Mouse (Mus musculus) limb, embryonic 13.5 days (tissue): ENCODE measurements around the gene Rerg. TPM values are rescaled to one million over a fixed set of nuclear protein-coding genes. Genes with fewer than 3 reads are reported as not detected.
A peak's percentile ranks its signal among the peaks of the same experiment; 100 is the strongest.

Experiments
- ATAC-seq: fragments of 200-750 bp; cut with Nextera tagmentation; 2 replicates; pipeline ENCODE4 v1.8.0; 2017; ENCODE audit warnings: low read depth, moderate number of reproducible peaks, moderate TSS enrichment; ENCODE audit not compliant: low FRiP score
- H3K27ac ChIP-seq: fragments of 300-500 bp; sonication (generic); 2 replicates; pipeline ENCODE4 v1.5.1; 2015; ENCODE audit warnings: inconsistent platforms, mild to moderate bottlenecking, moderate library complexity
- H3K27me3 ChIP-seq: fragments of 300-500 bp; sonication (generic); 2 replicates; pipeline ENCODE4 v1.6.1; 2015; ENCODE audit warnings: mild to moderate bottlenecking, inconsistent platforms
- H3K36me3 ChIP-seq: fragments of 300-500 bp; sonication (generic); 2 replicates; pipeline ENCODE4 v1.6.1; 2015; ENCODE audit warnings: inconsistent platforms, mild to moderate bottlenecking, moderate library complexity
- H3K4me1 ChIP-seq: fragments of 300-500 bp; sonication (generic); 2 replicates; pipeline ENCODE4 v1.6.1; 2015; ENCODE audit warnings: inconsistent platforms
- H3K4me2 ChIP-seq: fragments of 300-500 bp; sonication (generic); replicated peaks from 2 replicates; pipeline ENCODE4 v1.6.1; 2015; ENCODE audit warnings: inconsistent platforms, mild to moderate bottlenecking, moderate library complexity
- H3K4me3 ChIP-seq: fragments of 300-500 bp; sonication (generic); 2 replicates; pipeline ENCODE4 v1.5.1; 2015; ENCODE audit warnings: moderate library complexity, mild to moderate bottlenecking, inconsistent platforms
- H3K9ac ChIP-seq: fragments of 300-500 bp; sonication (generic); 2 replicates; pipeline ENCODE4 v1.6.1; 2015; ENCODE audit warnings: mild to moderate bottlenecking, inconsistent platforms
- H3K9me3 ChIP-seq: fragments of 300-500 bp; sonication (generic); 2 replicates; pipeline ENCODE4 v1.6.1; 2016; ENCODE audit warnings: inconsistent platforms
- WGBS: fragments of 180-500 bp; shearing (Covaris S2); methylation state at CpG from one replicate; pipeline ENCODE4 v1.1.7; 2015; 5-methylcytosine and 5-hydroxymethylcytosine counted together
- polyA plus RNA-seq: library from polyadenylated mRNA; unstranded; fragments of >200 nt; fragmentation: Nextera tagmentation; extraction: Ambion mirVana; gene quantifications from 2 replicates; pipeline ENCODE4 v1.2.1, GENCODE M21; 2015

Rerg gene
- polyA plus RNA-seq, 1 experiment from 2014 or later, result 23.2 TPM

GRCm38 (mm10) chr6:137188375-137188926, 18.2 kb upstream of the Rerg start:
- H3K9ac ChIP-seq, result no peak overlapping the region
- no peaks in the 10 kb centered on the region for H3K9me3 ChIP-seq
- H3K4me2 ChIP-seq, result no peak overlapping the region
- H3K4me1 ChIP-seq, result no peaks in the 10 kb centered on the region
- H3K4me3 ChIP-seq, result no peak overlapping the region
- H3K27me3 ChIP-seq, result no peaks in the 10 kb centered on the region
- no peaks in the 10 kb centered on the region for H3K36me3 ChIP-seq
- WGBS, result 44% methylated on average over 10 of the region's 11 CpGs
- ATAC-seq, result no peak
- no peak overlapping the region for H3K27ac ChIP-seq

DNA sequence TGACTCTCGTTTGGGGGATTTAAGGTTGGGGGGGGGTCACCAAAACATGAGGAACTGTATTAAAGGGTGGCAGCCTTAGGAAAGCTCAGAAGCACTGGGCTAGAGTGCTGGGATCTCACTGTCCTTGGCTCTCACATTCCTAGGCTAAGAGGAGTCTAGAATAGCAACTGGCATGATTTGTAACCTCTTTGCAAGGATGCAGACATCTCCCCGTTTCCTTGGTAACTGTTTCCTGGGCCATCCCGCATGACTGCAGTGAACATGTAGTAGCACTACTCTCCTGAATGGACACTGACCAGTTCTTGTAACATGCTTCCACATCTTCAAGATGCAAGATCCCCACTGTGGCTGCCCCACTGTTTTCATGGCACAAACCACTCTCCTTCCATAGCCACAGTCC, 17.1 kb upstream of the Rerg start:
- WGBS, result 70% methylated on average over 3 of the region's 3 CpGs
- H3K4me1 ChIP-seq, result no peaks in the 10 kb centered on the region
- no peak overlapping the region for H3K27ac ChIP-seq
- ATAC-seq, result no peak
- H3K27me3 ChIP-seq, result no peaks in the 10 kb centered on the region
- no peak overlapping the region for H3K4me3 ChIP-seq
- no peak overlapping the region for H3K4me2 ChIP-seq
- no peaks in the 10 kb centered on the region for H3K9me3 ChIP-seq
- H3K36me3 ChIP-seq, result no peaks in the 10 kb centered on the region
- H3K9ac ChIP-seq, result no peak overlapping the region

DNA sequence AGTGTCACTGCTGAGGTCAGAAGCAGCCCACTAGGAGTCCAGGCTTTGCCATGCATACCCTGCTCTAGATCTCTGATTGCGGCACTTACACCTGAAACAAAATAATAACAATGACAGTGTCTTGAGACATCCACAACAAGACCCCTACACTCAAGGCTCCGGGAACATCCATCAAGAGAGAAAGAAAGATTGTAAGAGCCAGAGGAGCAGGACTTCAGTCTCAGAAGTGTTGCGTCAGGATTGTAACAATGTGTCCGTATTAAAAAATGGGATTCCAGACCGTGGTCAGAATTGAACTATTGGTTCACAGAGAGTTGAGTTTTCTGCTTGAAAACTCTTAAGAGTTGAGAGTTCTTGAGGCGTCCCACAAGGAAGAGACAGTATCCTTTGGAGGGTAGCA, 10.3 kb upstream of the Rerg start:
- ATAC-seq, result no peak
- Histone ChIP-seq H3K27me3 (peaks cover 8% of the 10 kb centered on the region; the same call in 1 of the 2 replicates), H3K27ac (no peak overlapping the region), H3K4me2 (no peak overlapping the region), H3K9ac (no peak overlapping the region), H3K36me3 (no peaks in the 10 kb centered on the region), H3K4me1 (peaks cover 4% of the 10 kb centered on the region; the same call in 1 of the 2 replicates), H3K9me3 (no peaks in the 10 kb centered on the region), H3K4me3 (no peak overlapping the region)
- 60% methylated on average over 6 of the region's 6 CpGs for WGBS

- no peaks in the 10 kb centered on the region for H3K36me3 ChIP-seq
- no peak for ATAC-seq
- 36% methylated on average over 8 of the region's 8 CpGs for WGBS
These were observed 9.8 kb upstream of the Rerg start for GRCm38 (mm10) chr6:137180115-137180514.

DNA sequence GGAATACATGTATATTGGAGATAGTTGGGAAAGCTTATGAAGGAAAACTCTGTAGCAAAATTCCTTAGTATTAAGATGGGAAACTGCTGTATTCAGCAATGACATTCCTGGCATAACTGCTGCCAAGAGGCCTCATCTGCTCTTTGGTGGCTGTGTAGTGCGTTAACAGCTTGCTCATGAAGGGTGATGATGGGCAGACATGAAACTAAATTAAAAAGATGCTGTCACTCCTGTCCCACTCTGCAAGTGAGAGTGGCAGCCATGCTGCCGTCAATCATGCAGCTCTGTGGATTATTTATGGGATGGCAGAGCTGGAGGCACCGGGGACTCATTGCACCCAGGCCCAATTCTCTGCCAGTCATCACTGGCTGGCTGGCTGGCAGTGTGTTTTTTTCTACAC, 8.7 kb upstream of the Rerg start:
- H3K9ac ChIP-seq, result no peak overlapping the region
- 44% methylated on average over 3 of the region's 3 CpGs for WGBS
- H3K27me3 ChIP-seq, result peaks cover 8% of the 10 kb centered on the region; the same call in 1 of the 2 replicates
- H3K4me2 ChIP-seq, result no peak overlapping the region
- no peak for ATAC-seq
- no peak overlapping the region for H3K27ac ChIP-seq
- no peaks in the 10 kb centered on the region for H3K9me3 ChIP-seq
- peaks cover 4% of the 10 kb centered on the region; the same call in 1 of the 2 replicates for H3K4me1 ChIP-seq
- no peak overlapping the region for H3K4me3 ChIP-seq
- H3K36me3 ChIP-seq, result no peaks in the 10 kb centered on the region

More at GRCm38 (mm10) chr6:137180115-137180514, 9.8 kb upstream of the Rerg start:
- Histone ChIP-seq H3K4me1 (peaks cover 4% of the 10 kb centered on the region; the same call in 1 of the 2 replicates), H3K9me3 (no peaks in the 10 kb centered on the region), H3K27ac (no peak overlapping the region), H3K27me3 (peaks cover 8% of the 10 kb centered on the region; the same call in 1 of the 2 replicates), H3K4me3 (no peak overlapping the region), H3K4me2 (no peak overlapping the region), H3K9ac (no peak overlapping the region)

- WGBS, result 43% methylated on average over 7 of the region's 7 CpGs
- Histone ChIP-seq H3K4me3 (no peak overlapping the region), H3K36me3 (no peaks in the 10 kb centered on the region), H3K27ac (no peak overlapping the region), H3K27me3 (peaks cover 24% of the 10 kb centered on the region), H3K9me3 (no peaks in the 10 kb centered on the region), H3K9ac (no peak overlapping the region), H3K4me1 (peaks cover 31% of the 10 kb centered on the region), H3K4me2 (no peak overlapping the region)
- no peak for ATAC-seq
These were observed 349 bp upstream of the Rerg start for GRCm38 (mm10) chr6:137170646-137171045.

- WGBS, result under 1% methylated on average over 53 of the region's 53 CpGs
- no peaks in the 10 kb centered on the region for H3K36me3 ChIP-seq
- H3K4me3 ChIP-seq, result peak overlapping the region; percentile 56
- H3K4me2 ChIP-seq, result peak overlapping the region; percentile 85
- H3K27ac ChIP-seq, result no peak overlapping the region
- no peaks in the 10 kb centered on the region for H3K9me3 ChIP-seq
- H3K4me1 ChIP-seq, result peaks cover 31% of the 10 kb centered on the region
- peak; percentile 91 for ATAC-seq
- H3K9ac ChIP-seq, result peak overlapping the region; percentile 73
- H3K27me3 ChIP-seq, result peaks cover 24% of the 10 kb centered on the region
These were observed 927 bp downstream of the Rerg start for GRCm38 (mm10) chr6:137169171-137169968.

GRCm38 (mm10) chr6:137166843-137167242, 3.5 kb downstream of the Rerg start:
- Histone ChIP-seq H3K4me2 (peak overlapping the region; percentile 85), H3K27ac (no peak overlapping the region)
- no peak for ATAC-seq

GRCm38 (mm10) chr6:137163571-137163970, 6.7 kb downstream of the Rerg start:
- ATAC-seq, result no peak
- 64% methylated on average over 10 of the region's 10 CpGs for WGBS
- Histone ChIP-seq H3K4me2 (no peak overlapping the region), H3K27ac (no peak overlapping the region), H3K4me3 (no peak overlapping the region), H3K4me1 (0 out of 2 replicates have a peak, but pooled peaks cover 16% of the 10 kb centered on the region), H3K9me3 (no peaks in the 10 kb centered on the region), H3K9ac (no peak overlapping the region), H3K27me3 (peaks cover 14% of the 10 kb centered on the region), H3K36me3 (0 out of 2 replicates have a peak, but pooled peaks cover 3% of the 10 kb centered on the region)

More at GRCm38 (mm10) chr6:137166843-137167242, 3.5 kb downstream of the Rerg start:
- H3K9me3 ChIP-seq, result no peaks in the 10 kb centered on the region
- H3K4me1 ChIP-seq, result peaks cover 31% of the 10 kb centered on the region
- no peak overlapping the region for H3K9ac ChIP-seq
- 20% methylated on average over 4 of the region's 4 CpGs for WGBS
- H3K27me3 ChIP-seq, result peaks cover 24% of the 10 kb centered on the region
- H3K36me3 ChIP-seq, result 0 out of 2 replicates have a peak, but pooled peaks cover 3% of the 10 kb centered on the region
- no peak overlapping the region for H3K4me3 ChIP-seq

DNA sequence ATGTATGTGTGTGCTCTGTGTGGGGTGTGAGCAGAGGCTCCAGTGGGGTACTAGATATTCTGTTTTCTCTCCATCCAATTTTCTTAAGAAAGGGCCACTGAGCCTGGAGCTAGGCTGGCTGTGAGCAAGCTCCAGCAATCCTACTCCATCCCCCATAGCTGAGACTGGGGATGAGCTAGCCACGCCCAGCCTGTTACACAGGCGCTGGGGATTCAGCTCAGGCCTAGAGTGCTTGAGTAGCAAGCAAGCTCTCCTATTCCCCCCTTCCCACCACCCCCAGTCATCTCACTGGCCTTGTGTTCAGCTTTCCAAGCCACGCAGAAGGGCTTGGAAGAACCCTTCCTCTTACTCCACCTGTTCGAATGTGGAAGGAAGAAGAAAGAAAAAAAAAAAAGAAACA, 7.2 kb downstream of the Rerg start:
- H3K4me2 ChIP-seq, result no peak overlapping the region
- WGBS, result 78% methylated on average over 4 of the region's 4 CpGs
- ATAC-seq, result no peak
- peaks cover 9% of the 10 kb centered on the region; the same call in 1 of the 2 replicates for H3K27me3 ChIP-seq
- 0 out of 2 replicates have a peak, but pooled peaks cover 14% of the 10 kb centered on the region for H3K4me1 ChIP-seq
- no peak overlapping the region for H3K27ac ChIP-seq
- no peak overlapping the region for H3K9ac ChIP-seq
- H3K4me3 ChIP-seq, result no peak overlapping the region
- 0 out of 2 replicates have a peak, but pooled peaks cover 3% of the 10 kb centered on the region for H3K36me3 ChIP-seq
- no peaks in the 10 kb centered on the region for H3K9me3 ChIP-seq

GRCm38 (mm10) chr6:137162481-137162880, 7.8 kb downstream of the Rerg start:
- H3K9ac ChIP-seq, result no peak overlapping the region
- H3K4me3 ChIP-seq, result no peak overlapping the region
- 94% methylated on average over 7 of the region's 7 CpGs for WGBS
- H3K27me3 ChIP-seq, result peaks cover 3% of the 10 kb centered on the region; the same call in 1 of the 2 replicates
- H3K27ac ChIP-seq, result no peak overlapping the region
- H3K9me3 ChIP-seq, result no peaks in the 10 kb centered on the region
- H3K4me2 ChIP-seq, result no peak overlapping the region
- 0 out of 2 replicates have a peak, but pooled peaks cover 9% of the 10 kb centered on the region for H3K4me1 ChIP-seq
- 0 out of 2 replicates have a peak, but pooled peaks cover 3% of the 10 kb centered on the region for H3K36me3 ChIP-seq
- no peak for ATAC-seq

DNA sequence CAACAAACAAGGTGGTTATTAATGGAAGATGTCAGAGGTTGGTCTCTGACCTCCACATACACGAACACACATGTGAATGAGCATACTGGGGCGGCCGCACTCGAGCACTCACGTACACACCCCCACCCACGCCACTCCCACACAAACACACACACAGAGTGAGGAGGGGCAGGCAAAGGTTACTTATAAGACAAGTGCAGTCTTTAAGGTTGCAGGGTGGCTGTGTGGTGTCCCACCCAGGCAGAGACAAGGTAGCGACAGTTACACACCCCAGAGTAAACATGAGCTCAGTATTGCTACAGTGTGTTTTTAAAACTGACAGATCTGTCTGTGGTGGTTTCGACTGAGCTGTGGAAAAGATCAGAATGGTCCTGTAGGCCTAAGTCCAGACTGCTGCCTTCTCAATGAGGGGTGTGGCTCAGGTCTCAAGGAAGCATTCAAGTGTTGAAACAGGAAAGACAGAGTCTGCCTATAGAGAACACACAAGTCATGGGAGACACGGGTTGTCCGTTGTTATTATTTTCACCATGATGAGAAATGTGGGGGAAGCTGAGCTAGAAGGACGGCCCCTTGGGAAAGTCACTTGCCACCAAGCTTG, 8.7 kb downstream of the Rerg start:
- no peaks in the 10 kb centered on the region for H3K9me3 ChIP-seq
- no peak overlapping the region for H3K27ac ChIP-seq
- no peak overlapping the region for H3K4me2 ChIP-seq
- H3K9ac ChIP-seq, result no peak overlapping the region
- 85% methylated on average over 11 of the region's 11 CpGs for WGBS
- no peak for ATAC-seq
- H3K4me3 ChIP-seq, result no peak overlapping the region
- 0 out of 2 replicates have a peak, but pooled peaks cover under 1% of the 10 kb centered on the region for H3K4me1 ChIP-seq
- 0 out of 2 replicates have a peak, but pooled peaks cover 3% of the 10 kb centered on the region for H3K36me3 ChIP-seq
- H3K27me3 ChIP-seq, result no peaks in the 10 kb centered on the region
